Mouse (Mus musculus): Measurements from ENCODE around the gene Gm20388. TPM values are rescaled to one million over a fixed set of nuclear protein-coding genes. Genes with fewer than 3 reads are reported as not detected.

The Gm20388 gene
- total RNA-seq, 2 experiments from 2014 or later, result 8.8 TPM

DNA sequence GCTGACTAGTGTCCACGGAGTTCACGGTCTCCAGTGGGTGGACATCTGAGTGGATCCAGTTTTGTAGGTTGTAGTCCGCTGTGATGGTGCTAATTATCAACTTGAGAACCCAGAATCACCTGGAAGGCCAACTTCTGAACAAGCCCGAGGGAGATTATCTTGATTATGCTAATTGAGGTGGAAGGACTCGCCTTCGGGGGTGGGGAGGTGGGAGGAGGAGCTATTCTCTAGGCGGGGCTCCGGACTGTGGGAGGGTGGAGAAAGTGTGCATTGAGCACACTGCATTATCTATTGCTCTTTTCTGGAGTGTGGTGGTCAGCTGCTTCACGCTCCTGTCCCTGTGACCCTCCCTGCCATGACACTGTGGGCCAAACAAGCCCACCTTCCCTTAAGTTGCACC is 2961.0 kb downstream of the Gm20388 start:
- no peak for DNase-seq (ENCODE audit: extremely low spot score in 1 of 2, low spot score in 1 of 2)

- DNase-seq (ENCODE audit: extremely low spot score in 1 of 2, low spot score in 1 of 2), result no peak
These were observed 2962.5 kb downstream of the Gm20388 start for GRCm38 (mm10) chr8:122873171-122873570.

DNA sequence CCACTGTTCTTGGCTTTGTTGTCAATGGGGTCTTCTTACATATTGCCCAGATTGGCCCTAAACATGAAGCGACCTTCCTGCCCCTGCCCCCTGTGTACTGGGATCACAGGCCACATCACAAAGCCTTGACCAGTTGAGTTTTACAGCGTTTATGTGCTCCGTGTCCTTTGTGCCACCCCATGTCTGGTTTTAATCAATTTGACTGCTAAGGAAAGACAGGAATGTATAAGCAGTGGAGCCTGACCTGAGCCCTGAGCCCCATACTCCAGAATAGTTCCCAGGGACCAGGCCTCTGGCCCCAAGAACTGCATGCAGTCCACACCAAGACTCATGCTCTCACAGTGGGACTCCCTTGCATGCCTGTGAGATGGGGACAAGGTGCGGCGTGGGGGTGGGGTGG is 2964.5 kb downstream of the Gm20388 start:
- DNase-seq (ENCODE audit: extremely low spot score in 1 of 2, low spot score in 1 of 2), result no peak

GRCm38 (mm10) chr8:122878231-122878630 is 2967.6 kb downstream of the Gm20388 start:
- no peak for DNase-seq (ENCODE audit: extremely low spot score in 1 of 2, low spot score in 1 of 2)

- DNase-seq (ENCODE audit: extremely low spot score in 1 of 2, low spot score in 1 of 2), result no peak
These were observed 2969.7 kb downstream of the Gm20388 start for GRCm38 (mm10) chr8:122880302-122880701.

GRCm38 (mm10) chr8:122883671-122884070 is 2973.0 kb downstream of the Gm20388 start:
- DNase-seq (ENCODE audit: extremely low spot score in 1 of 2, low spot score in 1 of 2), result no peak

GRCm38 (mm10) chr8:122891440-122891839 is 2980.8 kb downstream of the Gm20388 start:
- DNase-seq (ENCODE audit: extremely low spot score in 1 of 2, low spot score in 1 of 2), result no peak

- DNase-seq (ENCODE audit: extremely low spot score in 1 of 2, low spot score in 1 of 2), result no peak
These were observed 2982.8 kb downstream of the Gm20388 start for GRCm38 (mm10) chr8:122893451-122893850.

- no peak for DNase-seq (ENCODE audit: extremely low spot score in 1 of 2, low spot score in 1 of 2)
These were observed 2985.7 kb downstream of the Gm20388 start for GRCm38 (mm10) chr8:122896317-122896716.

DNA sequence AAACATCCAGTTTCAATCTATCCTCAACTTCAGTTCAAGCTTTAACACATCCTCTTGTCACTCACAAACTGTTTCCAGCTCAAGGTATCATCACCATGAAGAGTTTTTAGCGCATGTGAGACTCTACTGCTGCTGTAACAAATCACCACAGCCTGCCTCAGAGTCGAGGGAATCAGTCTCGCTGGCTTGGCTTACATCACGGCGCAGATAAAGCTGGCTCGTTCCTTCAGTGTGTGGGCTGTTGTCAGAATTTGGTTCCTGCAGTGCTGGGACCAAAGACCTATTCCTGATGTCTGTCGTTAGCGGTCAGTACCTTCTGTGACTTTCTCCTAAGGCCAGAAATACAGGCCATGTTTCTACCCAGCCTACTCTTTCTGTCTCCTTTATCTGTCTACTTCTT is 2986.6 kb downstream of the Gm20388 start:
- DNase-seq (ENCODE audit: extremely low spot score in 1 of 2, low spot score in 1 of 2), result no peak

DNA sequence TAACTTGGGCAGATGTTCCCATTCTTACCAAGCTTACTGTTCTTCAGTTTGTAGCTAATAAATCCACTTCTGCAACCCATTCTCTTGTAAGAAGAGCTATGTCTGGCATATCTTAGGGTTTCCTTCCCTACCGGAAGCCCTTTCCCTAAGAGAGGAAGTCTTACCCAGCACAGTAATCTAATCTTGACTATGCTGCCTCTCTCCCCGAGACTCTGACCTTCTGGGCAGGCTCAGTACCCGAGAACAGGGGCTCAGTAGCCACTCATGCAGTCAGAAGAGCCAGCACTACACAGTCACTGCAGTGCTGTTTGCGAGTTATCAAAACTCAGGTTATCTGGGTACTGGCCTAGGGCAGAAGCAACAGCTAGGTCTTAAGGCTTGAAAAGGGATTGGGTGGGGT is 2987.4 kb downstream of the Gm20388 start:
- DNase-seq (ENCODE audit: extremely low spot score in 1 of 2, low spot score in 1 of 2), result no peak

GRCm38 (mm10) chr8:122898473-122898872 is 2987.8 kb downstream of the Gm20388 start:
- no peak for DNase-seq (ENCODE audit: extremely low spot score in 1 of 2, low spot score in 1 of 2)

GRCm38 (mm10) chr8:122899085-122899484 is 2988.4 kb downstream of the Gm20388 start:
- no peak for DNase-seq (ENCODE audit: extremely low spot score in 1 of 2, low spot score in 1 of 2)

GRCm38 (mm10) chr8:122901476-122901875 is 2990.8 kb downstream of the Gm20388 start:
- DNase-seq (ENCODE audit: extremely low spot score in 1 of 2, low spot score in 1 of 2), result no peak

GRCm38 (mm10) chr8:122901892-122902515 is 2991.4 kb downstream of the Gm20388 start:
- no peak for DNase-seq (ENCODE audit: extremely low spot score in 1 of 2, low spot score in 1 of 2)

GRCm38 (mm10) chr8:122902581-122902980 is 2991.9 kb downstream of the Gm20388 start:
- DNase-seq (ENCODE audit: extremely low spot score in 1 of 2, low spot score in 1 of 2), result no peak

GRCm38 (mm10) chr8:122903002-122903401 is 2992.4 kb downstream of the Gm20388 start:
- no peak for DNase-seq (ENCODE audit: extremely low spot score in 1 of 2, low spot score in 1 of 2)

GRCm38 (mm10) chr8:122904496-122904895 is 2993.9 kb downstream of the Gm20388 start:
- DNase-seq (ENCODE audit: extremely low spot score in 1 of 2, low spot score in 1 of 2), result no peak

DNA sequence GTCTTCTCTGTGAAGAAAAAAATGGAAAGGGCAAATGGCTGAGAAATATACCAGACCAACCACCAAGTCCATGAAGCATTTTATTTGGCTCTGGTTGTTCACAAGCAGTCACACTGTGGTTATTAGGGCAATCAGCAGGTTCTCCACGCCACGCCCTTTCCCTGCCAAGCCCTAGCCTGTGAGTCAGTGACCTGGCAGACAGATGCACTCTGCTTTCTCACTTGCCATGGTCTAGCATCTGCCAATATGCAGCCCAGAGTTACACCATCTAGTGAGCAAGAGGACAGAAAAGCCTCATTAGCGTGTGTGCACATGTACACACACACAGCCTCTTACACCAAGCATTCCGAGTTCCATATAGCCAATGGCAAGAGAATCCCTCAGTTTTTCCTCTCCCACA is 2994.7 kb downstream of the Gm20388 start:
- no peak for DNase-seq (ENCODE audit: extremely low spot score in 1 of 2, low spot score in 1 of 2)

DNA sequence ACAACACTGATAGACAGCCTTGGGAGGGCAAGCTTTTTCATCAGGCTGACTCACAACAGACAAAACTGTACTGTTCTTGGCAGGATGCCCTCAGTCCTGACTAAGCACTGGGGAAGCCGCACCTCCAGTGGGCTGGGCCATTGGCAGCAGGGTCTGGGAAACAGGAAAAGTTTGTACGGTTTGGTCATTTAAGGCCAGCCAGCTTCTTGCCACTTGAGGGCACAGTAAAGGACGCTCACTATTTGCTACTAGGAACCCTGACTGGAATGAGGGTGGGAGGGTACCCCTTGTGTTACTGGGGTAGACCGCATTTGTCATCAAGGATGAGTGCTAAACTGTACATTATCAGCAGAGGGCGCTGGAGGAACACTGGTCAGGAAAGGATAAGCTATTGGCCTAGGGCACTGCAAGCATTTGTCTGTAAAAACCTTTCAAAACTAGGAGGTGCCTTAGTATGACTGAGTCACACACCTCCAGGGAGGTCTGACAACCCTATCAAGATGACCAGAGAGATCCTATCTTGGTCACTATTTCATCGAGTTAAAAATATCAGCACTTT is 2995.9 kb downstream of the Gm20388 start:
- peak; percentile 77 to 85 for DNase-seq (ENCODE audit: extremely low spot score in 1 of 2, low spot score in 1 of 2)

DNA sequence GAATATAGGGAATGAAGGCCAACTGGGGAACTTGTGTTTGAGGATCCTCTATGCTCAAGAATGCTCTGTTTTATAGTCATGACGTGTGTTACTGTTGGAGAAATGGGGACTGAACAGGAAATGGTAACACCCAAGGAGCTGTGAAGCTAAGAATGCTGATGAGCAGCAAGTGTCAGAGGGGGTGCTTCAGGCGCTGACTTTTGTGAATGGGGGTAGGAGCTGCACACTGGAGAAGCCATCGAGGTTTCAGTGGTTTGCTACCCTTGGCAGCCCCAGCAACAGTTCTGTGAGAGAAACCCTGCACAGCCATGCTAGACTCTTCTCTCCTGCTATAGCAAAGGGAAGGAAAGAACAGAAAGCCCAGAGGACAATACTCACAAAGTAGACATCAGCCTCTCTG is 3001.5 kb downstream of the Gm20388 start:
- no peak for DNase-seq (ENCODE audit: extremely low spot score in 1 of 2, low spot score in 1 of 2)

DNA sequence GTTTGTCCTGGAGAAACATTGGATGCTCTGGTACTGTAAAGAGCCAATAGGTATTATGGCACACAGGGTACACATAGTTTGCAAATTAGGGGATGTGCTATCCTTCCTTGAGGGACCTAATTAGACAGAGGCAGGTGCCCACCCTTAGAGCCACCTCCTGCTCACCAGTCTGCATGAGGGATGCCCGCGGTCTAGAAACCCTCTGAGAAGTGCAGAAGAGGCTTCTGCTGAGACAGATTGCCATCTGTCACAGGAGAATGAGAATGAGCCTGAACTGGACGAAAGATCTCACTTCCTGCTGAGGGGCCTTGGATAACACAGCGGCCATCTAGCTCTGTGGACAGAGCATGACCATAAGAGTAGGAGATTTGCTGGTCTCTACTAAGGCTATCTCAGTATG is 3002.2 kb downstream of the Gm20388 start:
- DNase-seq (ENCODE audit: extremely low spot score in 1 of 2, low spot score in 1 of 2), result no peak
